Mouse (Mus musculus) 3T3-L1 (cell line): ENCODE measurements at regions not wholly inside any gene's neighbourhood (a gene's known extent, or its start where the extent isn't known, plus 50 kb on each side); places are given as distances from the start of the nearest gene placed in this dataset.

Experiments
- DNase-seq: peaks from one replicate; pipeline ENCODE4 v3.0.0-alpha.2; 2015; ENCODE audit warnings: low read depth, low spot score

DNA sequence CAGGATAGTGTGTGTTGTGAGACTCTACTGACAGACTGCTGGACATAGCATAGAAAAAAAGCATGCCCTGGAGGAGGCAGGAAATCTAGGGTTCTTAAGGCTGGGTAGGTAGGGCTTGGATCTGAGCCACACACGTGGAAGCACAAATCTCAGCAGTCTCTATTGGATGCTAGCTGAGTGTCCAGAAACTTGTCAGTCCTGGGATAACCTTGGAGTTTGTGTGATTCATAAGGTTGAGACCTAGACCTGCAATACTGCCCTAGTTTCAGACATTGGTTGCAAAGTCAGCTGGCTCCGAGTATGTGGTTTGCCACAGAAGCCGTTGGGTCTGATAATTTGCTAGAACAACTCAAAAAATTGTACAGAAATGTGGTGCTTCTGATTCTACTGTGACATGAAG is 335.8 kb upstream of the Myt1l start:
- no peak for DNase-seq

DNA sequence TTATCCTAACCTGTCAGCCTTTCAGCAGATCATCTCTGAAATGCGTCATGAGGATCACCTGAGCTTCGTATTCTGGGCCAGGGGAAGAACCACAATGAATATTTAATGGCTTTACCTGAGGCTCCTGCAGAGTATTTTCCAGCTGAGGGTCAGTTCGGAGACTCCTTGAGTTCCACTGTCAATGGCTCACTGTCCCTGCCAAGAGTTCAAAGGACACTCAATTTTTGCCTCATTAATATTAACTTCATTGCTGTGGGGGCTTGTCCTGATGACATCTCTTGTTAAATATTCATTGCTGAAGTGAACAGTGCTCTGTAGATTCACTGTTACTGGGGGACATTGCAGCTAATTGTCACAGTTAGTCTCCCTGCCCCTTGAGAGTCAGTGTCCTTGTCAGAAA is 316.2 kb upstream of the Myt1l start:
- no peak for DNase-seq

DNA sequence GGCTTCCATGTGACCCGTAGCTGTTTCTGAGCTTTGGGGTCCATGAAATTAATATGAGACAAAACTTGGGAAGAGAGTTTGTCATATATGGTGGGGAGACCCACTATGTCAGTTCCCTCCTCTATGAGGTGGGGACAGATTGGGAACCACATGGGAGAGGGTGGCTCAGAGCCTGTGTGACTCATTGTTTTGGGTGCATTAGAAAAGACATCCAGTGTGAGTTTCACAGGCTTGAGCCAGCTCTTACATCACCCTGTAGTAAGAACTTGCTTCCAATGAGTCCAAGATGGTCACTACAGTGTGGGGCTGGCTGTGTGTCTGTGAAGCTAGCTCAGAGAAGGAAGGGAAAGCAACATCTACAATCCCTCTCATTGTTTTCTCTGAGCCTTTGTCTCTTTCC is 314.6 kb upstream of the Myt1l start:
- DNase-seq = no peak

DNA sequence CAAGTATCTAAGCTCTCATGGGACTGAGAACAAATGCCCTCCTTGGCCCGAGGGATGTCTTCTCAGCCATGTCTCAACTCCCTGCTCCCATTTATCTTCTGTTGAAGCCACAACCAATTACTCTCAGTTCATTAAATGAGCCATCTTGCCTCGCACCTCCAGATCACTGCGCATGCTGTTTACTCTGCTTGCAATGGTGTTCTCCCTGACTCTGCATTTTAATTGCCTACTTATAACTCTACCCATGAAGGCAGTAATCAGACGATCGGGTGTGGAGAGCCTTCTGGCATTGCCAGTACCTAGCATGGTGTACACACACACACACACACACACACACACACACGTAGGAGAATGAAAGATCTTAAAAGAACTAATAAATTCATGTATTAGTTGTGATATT is 306.1 kb upstream of the Myt1l start:
- no peak for DNase-seq

GRCm38 (mm10) chr12:29226001-29226400 is 302.2 kb upstream of the Myt1l start:
- no peak for DNase-seq

- no peak for DNase-seq
Measured at GRCm38 (mm10) chr12:29232492-29233447, 295.4 kb upstream of the Myt1l start.

DNA sequence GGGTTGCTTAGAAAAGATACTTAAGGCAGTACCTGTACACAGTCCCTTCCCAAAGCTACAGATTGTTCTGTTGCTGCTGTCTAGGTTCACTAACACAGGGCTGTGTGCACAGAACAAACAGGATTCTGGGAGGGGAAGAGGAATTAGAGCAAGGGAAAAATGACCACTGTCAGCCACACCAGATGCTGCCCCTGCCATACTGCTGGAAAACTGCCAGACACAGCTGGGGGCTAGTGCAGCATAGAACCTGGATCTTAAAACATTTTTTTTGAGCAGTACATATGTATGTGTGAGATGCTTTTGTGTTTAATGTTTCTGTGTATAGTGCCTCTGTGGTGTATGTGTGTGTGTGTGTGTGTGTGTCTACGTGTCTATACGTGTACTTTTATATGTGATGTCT is 291.7 kb upstream of the Myt1l start:
- no peak for DNase-seq

DNA sequence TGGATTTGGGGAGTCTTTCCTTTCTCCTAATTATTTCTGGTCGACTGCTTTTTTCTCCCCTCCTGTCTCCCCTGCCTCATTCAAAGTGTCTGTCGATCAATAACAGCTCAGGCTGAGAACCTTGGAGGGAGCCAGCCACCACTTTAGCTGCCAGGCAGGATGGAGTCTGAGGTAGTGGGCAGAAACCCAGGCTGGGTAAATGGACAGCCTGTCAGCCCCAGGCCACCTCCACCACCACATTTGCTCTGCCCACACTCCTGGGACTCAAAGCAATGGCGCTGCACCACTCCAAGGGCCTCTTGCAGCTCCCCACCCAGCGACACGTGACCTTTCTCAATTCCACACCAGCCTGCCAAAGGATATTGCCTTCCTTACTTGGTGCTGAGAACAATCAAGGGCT is 290.7 kb upstream of the Myt1l start:
- DNase-seq = no peak

DNA sequence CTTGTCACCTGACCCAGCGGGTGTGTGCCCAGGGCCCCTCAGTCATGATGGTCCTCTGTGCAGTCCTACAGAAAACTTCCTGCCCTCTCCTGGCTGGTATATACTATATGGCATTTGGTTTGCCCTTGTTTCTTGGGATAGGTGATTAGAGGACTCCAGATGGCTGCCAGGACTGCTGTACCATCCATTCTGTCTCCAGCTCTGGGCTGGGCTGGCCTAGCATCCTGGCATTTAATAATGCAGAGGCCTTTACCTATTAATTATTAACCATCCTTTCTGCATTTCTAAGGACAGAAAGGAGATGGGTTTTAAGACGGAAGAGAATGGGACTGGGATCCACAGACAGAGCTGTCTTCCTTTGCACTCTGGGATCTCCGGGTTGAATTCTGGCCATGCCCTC is 288.7 kb upstream of the Myt1l start:
- DNase-seq = no peak

- no peak for DNase-seq
Measured at GRCm38 (mm10) chr12:29239975-29240374, 288.2 kb upstream of the Myt1l start.

GRCm38 (mm10) chr12:29243087-29243486 is 285.1 kb upstream of the Myt1l start:
- no peak for DNase-seq

DNA sequence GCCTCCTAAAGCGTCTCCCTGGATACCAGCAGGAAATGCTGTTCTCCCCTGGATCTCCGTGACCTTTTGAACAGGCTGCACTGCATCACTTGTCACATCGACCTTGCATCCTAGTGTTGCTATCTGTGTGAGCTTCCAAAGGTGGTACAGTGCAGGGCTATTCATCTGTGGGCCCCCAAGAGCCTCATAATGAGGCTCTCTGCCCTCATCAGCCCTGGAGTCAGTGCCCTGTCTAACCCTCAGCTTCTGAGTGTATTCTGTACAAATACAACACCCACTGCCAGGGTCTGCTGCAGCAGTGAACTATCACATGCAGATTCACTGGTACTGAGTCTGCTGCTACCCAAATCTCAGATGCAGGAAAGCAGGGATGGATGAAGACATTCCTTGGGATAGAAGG is 282.1 kb upstream of the Myt1l start:
- DNase-seq = no peak

DNA sequence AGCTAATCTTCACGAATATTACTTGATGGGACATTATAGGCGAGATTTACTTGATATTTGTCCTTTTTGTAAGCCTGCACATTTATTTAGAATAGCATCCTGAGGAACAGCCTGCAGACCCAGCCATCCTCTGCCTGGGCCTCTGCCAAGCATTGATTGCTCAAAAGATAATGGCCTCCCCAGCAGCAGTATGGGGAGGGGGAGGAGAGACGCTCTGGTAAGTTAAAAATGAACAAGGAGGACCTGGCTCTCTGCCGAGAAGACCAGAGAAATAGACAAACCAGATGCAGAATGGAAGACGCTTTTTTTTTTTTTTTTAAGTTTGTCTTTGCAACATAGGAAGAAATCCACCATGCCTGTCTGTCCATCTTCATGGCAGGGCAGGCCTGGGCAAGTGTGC is 280.8 kb upstream of the Myt1l start:
- DNase-seq = no peak

- no peak for DNase-seq
Measured at GRCm38 (mm10) chr12:29248459-29248858, 279.7 kb upstream of the Myt1l start.

DNA sequence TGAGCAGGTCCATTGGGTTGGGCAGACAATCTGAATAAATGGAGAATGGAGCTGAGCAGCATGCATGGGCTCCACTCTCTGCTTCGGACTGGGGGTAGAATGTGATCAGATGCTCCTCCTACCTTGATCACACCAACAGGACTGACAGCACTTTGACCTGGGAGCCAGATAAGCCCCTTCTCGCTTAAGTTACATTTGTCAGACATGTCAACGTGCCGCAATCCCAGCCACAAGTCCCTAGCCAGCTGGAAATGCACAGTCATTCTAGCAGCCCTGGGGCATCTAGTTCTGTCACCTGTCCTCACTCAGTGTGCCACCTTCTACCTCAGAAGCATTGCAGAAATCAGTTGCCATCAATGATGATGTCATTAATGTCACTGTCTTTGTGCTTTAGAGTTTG is 272.1 kb upstream of the Myt1l start:
- no peak for DNase-seq

GRCm38 (mm10) chr12:29257011-29257734 is 271.0 kb upstream of the Myt1l start:
- DNase-seq = no peak

- peak; percentile 6 for DNase-seq
Measured at GRCm38 (mm10) chr12:29257735-29258547, 270.2 kb upstream of the Myt1l start.

DNA sequence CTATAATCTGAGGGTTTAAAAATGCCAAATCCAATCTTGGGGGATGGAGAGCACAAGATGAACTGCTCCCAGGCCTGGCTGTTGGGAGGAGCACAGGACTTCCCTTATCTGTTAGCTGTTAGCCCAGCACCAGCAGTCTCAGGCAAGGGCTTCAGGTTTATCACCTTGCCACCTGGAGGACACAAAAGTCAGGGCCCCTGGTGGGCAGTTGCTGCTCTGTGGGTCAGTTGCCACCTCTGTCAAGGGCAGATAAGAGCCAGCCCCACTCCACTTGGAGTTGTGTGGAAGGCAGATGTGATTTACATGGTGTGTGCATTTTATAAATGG is 269.7 kb upstream of the Myt1l start:
- no peak for DNase-seq

GRCm38 (mm10) chr12:29258966-29259365 is 269.2 kb upstream of the Myt1l start:
- DNase-seq = no peak

DNA sequence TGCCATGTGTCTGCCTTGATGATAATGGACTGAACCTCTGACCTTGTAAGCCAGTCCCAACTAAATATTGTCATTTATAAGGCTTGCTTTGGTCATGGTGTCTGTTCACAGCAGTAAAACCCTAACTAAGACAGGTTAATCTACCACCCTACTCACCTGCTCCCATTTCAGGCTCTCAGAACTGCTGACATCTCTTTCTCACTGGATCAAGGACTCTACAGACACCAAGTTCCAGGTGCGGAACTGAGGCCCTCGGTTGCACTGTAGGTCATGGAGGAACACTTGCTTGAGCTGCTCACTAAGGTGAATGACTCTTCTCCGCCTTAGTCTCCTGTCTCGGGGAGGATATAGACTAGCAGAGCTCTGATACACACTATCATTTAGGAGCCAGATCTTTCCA is 254.0 kb upstream of the Myt1l start:
- DNase-seq = no peak

GRCm38 (mm10) chr12:29275676-29276075 is 252.5 kb upstream of the Myt1l start:
- DNase-seq = no peak

GRCm38 (mm10) chr12:29279631-29280080 is 248.5 kb upstream of the Myt1l start:
- no peak for DNase-seq
